Mouse (Mus musculus): ENCODE measurements around the gene Caln1. TPM values are rescaled to one million over a fixed set of nuclear protein-coding genes. Genes with fewer than 3 reads are reported as not detected.

Caln1 gene
- polyA plus RNA-seq, 1 experiment from 2014 or later, result not detected

DNA sequence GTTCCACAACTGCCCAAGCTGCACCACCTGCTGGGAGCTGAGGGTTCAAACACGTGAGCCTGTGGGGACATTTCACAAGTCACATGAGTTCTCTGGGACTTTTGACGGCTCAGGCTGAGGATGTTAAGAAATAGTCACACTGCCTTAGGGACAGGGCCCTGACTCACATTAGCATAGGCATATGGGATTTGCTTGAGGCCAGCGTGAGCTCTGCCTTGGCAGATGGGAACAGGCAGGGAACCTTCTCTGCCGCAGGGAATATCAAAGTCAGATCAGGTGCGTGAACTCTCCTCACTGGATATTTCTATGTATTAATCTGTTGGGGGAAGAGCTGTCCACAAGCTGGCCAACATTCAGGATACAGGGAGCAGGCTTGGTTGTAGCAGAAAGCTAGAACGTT, 1.0 kb upstream of the Caln1 start:
- Histone ChIP-seq H3K36me3 (ENCODE audit: control insufficient read depth, insufficient read depth, low read length) (no peaks in the 10 kb centered on the region), H3K27ac (ENCODE audit: low read depth) (no peak overlapping the region), H3K27me3 (replicated peaks; ENCODE audit: control insufficient read depth, insufficient read depth, low read length) (no peaks in the 10 kb centered on the region), H3K9me3 (ENCODE audit: control insufficient read depth, low read length) (no peaks in the 10 kb centered on the region), H3K4me2 (ENCODE audit: low read length) (no peak overlapping the region), H3K4me3 (ENCODE audit: low read depth, low read length) (no peak overlapping the region), H3K9ac (ENCODE audit: low read length) (no peak overlapping the region), H3K4me1 (replicated peaks; ENCODE audit: control insufficient read depth, insufficient read depth, low read length) (no peaks in the 10 kb centered on the region)
- 81% methylated on average over 6 of the region's 6 CpGs for WGBS
- no peak for DNase-seq (ENCODE audit: low spot score)
- ATAC-seq (replicated peaks; ENCODE audit: low FRiP score, low TSS enrichment, low read depth), result no peak

DNA sequence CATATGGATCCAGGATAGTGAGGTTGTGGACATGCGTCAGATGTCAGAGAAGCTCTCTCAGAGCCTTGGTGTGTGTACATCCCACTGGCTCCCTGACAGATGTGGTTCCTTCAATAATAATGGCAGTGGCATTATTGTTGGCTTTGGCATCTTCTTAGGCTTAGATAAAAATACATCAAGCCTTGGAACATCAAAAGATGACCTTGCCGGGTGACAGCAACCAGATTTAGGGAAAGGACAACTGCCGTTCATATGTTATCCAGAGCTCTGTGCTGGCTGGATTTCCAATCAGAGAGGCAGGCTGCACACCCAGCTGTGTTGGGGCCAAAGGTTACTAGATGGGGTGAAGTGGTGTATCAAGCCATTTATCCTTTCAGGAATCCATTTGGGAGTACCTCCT, 6.2 kb downstream of the Caln1 start:
- no peak overlapping the region for H3K4me3 ChIP-seq (ENCODE audit: low read depth, low read length)
- H3K4me1 ChIP-seq (replicated peaks; ENCODE audit: control insufficient read depth, insufficient read depth, low read length), result no peaks in the 10 kb centered on the region
- H3K36me3 ChIP-seq (ENCODE audit: control insufficient read depth, insufficient read depth, low read length), result no peaks in the 10 kb centered on the region
- DNase-seq (ENCODE audit: low spot score) (no peak), ATAC-seq (replicated peaks; ENCODE audit: low FRiP score, low TSS enrichment, low read depth) (no peak)
- H3K9me3 ChIP-seq (ENCODE audit: control insufficient read depth, low read length), result no peaks in the 10 kb centered on the region
- no peaks in the 10 kb centered on the region for H3K27me3 ChIP-seq (replicated peaks; ENCODE audit: control insufficient read depth, insufficient read depth, low read length)
- H3K4me2 ChIP-seq (ENCODE audit: low read length), result no peak overlapping the region
- 86% methylated on average over 3 of the region's 3 CpGs for WGBS
- H3K9ac ChIP-seq (ENCODE audit: low read length), result no peak overlapping the region
- no peak overlapping the region for H3K27ac ChIP-seq (ENCODE audit: low read depth)

DNA sequence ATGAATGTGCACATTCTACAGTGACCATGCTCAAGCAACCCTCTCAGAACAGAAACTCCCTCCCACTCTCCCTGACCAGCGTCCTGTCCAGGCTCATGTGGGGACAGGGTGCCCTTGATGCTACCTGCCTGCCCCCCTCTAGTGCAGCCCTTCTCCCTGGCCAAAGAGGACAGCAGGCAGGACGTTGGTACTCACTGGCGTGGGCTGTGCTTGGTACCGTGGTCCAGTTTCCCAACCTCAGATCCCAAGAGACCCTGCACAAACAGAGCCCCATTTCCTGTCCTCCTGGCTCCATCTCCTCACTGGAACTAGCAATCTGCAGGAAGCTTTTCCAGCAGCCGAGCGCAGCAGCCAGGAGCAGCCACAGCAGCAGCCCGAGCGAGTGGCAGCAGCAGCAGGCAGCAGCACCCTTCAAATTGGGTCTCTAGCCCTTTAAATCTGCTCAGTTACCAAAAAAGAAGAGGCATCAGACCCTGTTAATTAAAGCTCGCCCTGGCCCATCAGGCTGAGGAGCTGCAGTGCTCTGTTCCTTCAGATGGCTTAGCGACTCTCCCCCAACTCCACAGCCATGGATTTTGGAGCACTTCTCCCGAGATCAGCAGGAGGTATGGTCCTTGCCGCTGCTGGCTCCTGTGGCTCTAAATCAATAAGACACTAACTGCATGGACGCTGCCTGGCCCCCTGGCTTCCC, 15.1 kb downstream of the Caln1 start, which contains the start of gene A330070K13Rik:
Gene A330070K13Rik (minus strand): TSS at position 410 of the 691 bp plus-strand sequence.
- Histone ChIP-seq H3K36me3 (ENCODE audit: control insufficient read depth, insufficient read depth, low read length) (no peaks in the 10 kb centered on the region), H3K27me3 (replicated peaks; ENCODE audit: control insufficient read depth, insufficient read depth, low read length) (no peaks in the 10 kb centered on the region), H3K9ac (ENCODE audit: low read length) (no peak within 1 kb of the TSS), H3K27ac (ENCODE audit: low read depth) (no peak within 1 kb of the TSS), H3K4me2 (ENCODE audit: low read length) (peak within 1 kb of the TSS; percentile 25; the same call in 1 of the 2 replicates), H3K9me3 (ENCODE audit: control insufficient read depth, low read length) (no peaks in the 10 kb centered on the region), H3K4me3 (ENCODE audit: low read depth, low read length) (no peak within 1 kb of the TSS), H3K4me1 (replicated peaks; ENCODE audit: control insufficient read depth, insufficient read depth, low read length) (no peaks in the 10 kb centered on the region; the same call in 1 of the 2 replicates)
- no peak for DNase-seq (ENCODE audit: low spot score)
- 12% methylated on average over 13 of the region's 13 CpGs for WGBS
- ATAC-seq (replicated peaks; ENCODE audit: low FRiP score, low TSS enrichment, low read depth), result no peak

DNA sequence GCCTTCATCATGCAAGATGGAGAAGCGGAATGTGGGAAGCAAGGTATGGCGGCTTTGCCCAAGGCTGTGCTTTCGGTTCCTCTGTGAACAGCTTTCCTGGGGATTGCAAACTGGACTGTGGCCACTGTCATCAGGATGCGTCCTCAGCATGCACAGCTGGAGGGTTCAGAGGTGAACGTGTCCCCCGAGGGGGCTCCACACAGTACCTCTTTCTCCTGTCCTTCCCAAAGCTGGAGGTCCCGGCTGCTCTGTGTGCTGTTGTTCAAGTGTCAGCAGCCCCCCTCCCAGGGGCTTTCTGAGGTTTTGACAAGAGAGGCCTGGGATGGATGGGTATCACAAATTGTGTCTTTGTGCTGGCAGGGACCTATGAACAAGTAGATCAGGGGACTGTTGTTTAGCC, 17.2 kb downstream of the Caln1 start:
- ATAC-seq (replicated peaks; ENCODE audit: low FRiP score, low TSS enrichment, low read depth), result no peak
- Histone ChIP-seq H3K27me3 (replicated peaks; ENCODE audit: control insufficient read depth, insufficient read depth, low read length) (no peaks in the 10 kb centered on the region), H3K4me1 (replicated peaks; ENCODE audit: control insufficient read depth, insufficient read depth, low read length) (no peaks in the 10 kb centered on the region; the same call in 1 of the 2 replicates), H3K36me3 (ENCODE audit: control insufficient read depth, insufficient read depth, low read length) (no peaks in the 10 kb centered on the region), H3K4me3 (ENCODE audit: low read depth, low read length) (no peak overlapping the region), H3K4me2 (ENCODE audit: low read length) (no peak overlapping the region), H3K27ac (ENCODE audit: low read depth) (no peak overlapping the region), H3K9me3 (ENCODE audit: control insufficient read depth, low read length) (no peaks in the 10 kb centered on the region), H3K9ac (ENCODE audit: low read length) (no peak overlapping the region)
- WGBS, result 71% methylated on average over 7 of the region's 7 CpGs
- DNase-seq (ENCODE audit: low spot score), result no peak

DNA sequence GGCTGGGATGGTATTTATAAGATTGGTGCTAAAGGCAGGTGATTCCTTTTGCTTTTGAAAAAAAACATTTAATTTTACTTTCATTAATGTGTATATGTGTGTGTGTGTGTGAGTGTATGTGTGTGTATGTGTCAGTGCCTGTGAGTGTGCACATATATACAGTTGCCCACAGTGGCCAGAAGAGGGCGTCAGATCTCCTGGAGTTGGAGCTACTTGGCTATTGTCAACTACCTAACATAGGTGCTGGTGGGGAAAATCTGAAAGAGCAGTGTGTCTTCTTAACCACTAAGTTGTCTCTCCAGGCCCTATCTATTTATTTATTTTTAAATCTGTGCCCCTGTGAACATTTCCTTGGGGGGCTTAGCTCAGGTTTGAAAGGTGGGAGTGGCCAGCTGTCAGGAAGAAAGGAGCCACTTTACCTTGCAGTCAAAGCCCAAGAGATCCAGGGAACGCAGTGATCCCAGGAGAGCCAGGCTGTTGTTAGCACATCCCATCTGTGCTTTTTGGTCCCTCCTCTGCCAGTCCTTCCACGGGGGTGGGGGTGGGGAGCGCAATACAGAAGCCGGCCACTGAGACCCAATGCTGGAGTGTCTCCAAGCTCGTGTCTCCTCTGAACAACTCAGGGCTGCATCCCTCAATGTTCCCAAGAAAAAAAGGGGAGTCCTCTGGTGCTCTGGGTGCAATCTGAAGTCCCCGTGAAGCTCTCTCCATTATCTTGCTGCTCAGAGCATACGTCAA, 24.5 kb downstream of the Caln1 start:
- ATAC-seq (replicated peaks; ENCODE audit: low FRiP score, low TSS enrichment, low read depth) (no peak), DNase-seq (ENCODE audit: low spot score) (no peak)
- no peak overlapping the region for H3K27ac ChIP-seq (ENCODE audit: low read depth)
- WGBS, result 52% methylated on average over 8 of the region's 8 CpGs
- H3K4me3 ChIP-seq (ENCODE audit: low read depth, low read length), result no peak overlapping the region
- no peak overlapping the region for H3K9ac ChIP-seq (ENCODE audit: low read length)
- no peaks in the 10 kb centered on the region for H3K4me1 ChIP-seq (replicated peaks; ENCODE audit: control insufficient read depth, insufficient read depth, low read length)
- no peaks in the 10 kb centered on the region for H3K27me3 ChIP-seq (replicated peaks; ENCODE audit: control insufficient read depth, insufficient read depth, low read length)
- no peak overlapping the region for H3K4me2 ChIP-seq (ENCODE audit: low read length)
- H3K9me3 ChIP-seq (ENCODE audit: control insufficient read depth, low read length), result no peaks in the 10 kb centered on the region
- no peaks in the 10 kb centered on the region for H3K36me3 ChIP-seq (ENCODE audit: control insufficient read depth, insufficient read depth, low read length)

DNA sequence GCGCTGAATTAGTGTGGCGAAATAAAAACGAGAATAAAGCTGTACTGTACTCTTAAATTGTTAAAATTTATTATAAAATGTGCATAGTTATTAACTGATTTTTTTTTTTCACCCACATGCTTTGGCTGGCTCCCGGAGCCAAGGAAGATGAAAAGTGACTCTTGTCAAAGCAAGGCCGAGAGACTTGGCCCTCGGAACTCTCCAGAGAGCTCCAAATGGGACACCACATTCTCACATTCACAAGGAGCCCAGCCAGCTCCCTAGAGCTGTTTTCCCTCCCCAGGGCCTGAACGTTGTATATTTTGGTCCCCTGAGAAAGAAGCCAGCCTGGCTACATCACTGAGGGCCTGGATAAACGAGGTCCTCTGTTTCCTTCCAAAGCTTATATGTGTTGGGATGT, 25.1 kb downstream of the Caln1 start:
- Histone ChIP-seq H3K27ac (ENCODE audit: low read depth) (no peak overlapping the region), H3K27me3 (replicated peaks; ENCODE audit: control insufficient read depth, insufficient read depth, low read length) (no peaks in the 10 kb centered on the region), H3K4me2 (ENCODE audit: low read length) (no peak overlapping the region), H3K4me3 (ENCODE audit: low read depth, low read length) (no peak overlapping the region), H3K9ac (ENCODE audit: low read length) (no peak overlapping the region), H3K36me3 (ENCODE audit: control insufficient read depth, insufficient read depth, low read length) (no peaks in the 10 kb centered on the region), H3K9me3 (ENCODE audit: control insufficient read depth, low read length) (no peaks in the 10 kb centered on the region), H3K4me1 (replicated peaks; ENCODE audit: control insufficient read depth, insufficient read depth, low read length) (no peaks in the 10 kb centered on the region)
- WGBS, result 71% methylated on average over 8 of the region's 8 CpGs
- ATAC-seq (replicated peaks; ENCODE audit: low FRiP score, low TSS enrichment, low read depth) (no peak), DNase-seq (ENCODE audit: low spot score) (no peak)

DNA sequence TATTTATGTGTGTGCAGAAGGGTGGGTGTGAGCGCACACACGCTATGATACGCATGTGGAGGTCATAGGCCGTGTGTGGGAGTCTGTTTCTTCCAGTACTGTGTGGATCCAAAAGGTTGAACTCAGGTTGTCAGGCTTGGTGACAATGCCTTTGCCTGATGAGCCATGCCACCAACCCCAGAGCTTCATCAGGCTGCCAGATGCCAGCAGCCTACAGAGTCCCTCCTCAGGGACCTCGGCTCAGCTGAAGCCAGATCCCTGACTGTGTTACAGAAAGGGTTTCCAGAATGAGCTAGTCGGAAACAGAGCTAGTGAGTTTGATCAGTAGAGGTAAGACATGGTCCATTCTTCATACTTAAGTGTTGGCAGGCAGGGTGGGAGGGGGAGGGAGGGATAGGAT, 25.9 kb downstream of the Caln1 start:
- DNase-seq (ENCODE audit: low spot score), result no peak
- no peak overlapping the region for H3K27ac ChIP-seq (ENCODE audit: low read depth)
- H3K9me3 ChIP-seq (ENCODE audit: control insufficient read depth, low read length), result no peaks in the 10 kb centered on the region
- H3K27me3 ChIP-seq (replicated peaks; ENCODE audit: control insufficient read depth, insufficient read depth, low read length), result no peaks in the 10 kb centered on the region
- WGBS, result 59% methylated on average over 6 of the region's 6 CpGs
- H3K4me2 ChIP-seq (ENCODE audit: low read length), result no peak overlapping the region
- no peak for ATAC-seq (replicated peaks; ENCODE audit: low FRiP score, low TSS enrichment, low read depth)
- H3K4me1 ChIP-seq (replicated peaks; ENCODE audit: control insufficient read depth, insufficient read depth, low read length), result no peaks in the 10 kb centered on the region
- H3K9ac ChIP-seq (ENCODE audit: low read length), result no peak overlapping the region
- H3K36me3 ChIP-seq (ENCODE audit: control insufficient read depth, insufficient read depth, low read length), result no peaks in the 10 kb centered on the region
- no peak overlapping the region for H3K4me3 ChIP-seq (ENCODE audit: low read depth, low read length)

DNA sequence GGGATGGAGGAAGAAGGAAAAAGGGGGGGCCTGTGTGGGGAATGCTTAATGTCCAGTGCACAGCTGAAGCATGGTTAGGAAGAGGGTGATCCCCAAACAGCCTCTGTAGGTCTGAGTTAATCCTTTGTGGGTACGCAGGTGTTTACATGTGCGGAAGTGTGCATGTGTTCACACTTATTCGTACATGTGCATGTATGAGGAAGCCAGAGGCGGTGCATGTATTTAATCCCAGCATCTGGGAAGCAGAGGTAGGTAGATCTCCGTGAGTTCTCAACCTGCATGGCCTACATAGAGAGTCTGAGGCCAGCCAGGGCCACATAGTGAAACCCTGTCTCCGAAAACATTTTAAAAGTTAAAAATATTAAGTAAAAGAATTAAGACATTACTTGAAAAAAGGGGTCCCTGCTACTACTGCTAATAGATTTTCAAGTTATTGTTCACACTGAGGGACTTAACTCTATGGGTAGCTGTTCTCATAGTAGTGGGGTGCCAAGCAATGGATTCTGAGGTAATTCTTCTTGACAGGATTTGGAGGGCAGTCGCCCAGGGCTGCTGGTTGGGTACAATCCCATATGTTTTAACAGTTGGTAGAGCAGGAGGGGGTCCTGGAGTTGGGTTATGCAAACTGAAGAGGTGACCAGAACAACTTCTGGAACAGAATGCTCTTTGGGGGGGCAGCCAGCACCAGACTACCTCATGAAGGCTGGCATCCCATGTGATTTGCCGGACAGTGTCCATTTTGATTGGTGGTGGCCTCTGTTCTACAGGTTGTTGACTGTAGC, 31.1 kb downstream of the Caln1 start:
- ATAC-seq (replicated peaks; ENCODE audit: low FRiP score, low TSS enrichment, low read depth) (no peak), DNase-seq (ENCODE audit: low spot score) (no peak)
- Histone ChIP-seq H3K27ac (ENCODE audit: low read depth) (no peak overlapping the region), H3K4me1 (replicated peaks; ENCODE audit: control insufficient read depth, insufficient read depth, low read length) (no peaks in the 10 kb centered on the region), H3K36me3 (ENCODE audit: control insufficient read depth, insufficient read depth, low read length) (no peaks in the 10 kb centered on the region), H3K4me2 (ENCODE audit: low read length) (no peak overlapping the region), H3K27me3 (replicated peaks; ENCODE audit: control insufficient read depth, insufficient read depth, low read length) (no peaks in the 10 kb centered on the region), H3K4me3 (ENCODE audit: low read depth, low read length) (no peak overlapping the region), H3K9ac (ENCODE audit: low read length) (no peak overlapping the region), H3K9me3 (ENCODE audit: control insufficient read depth, low read length) (no peaks in the 10 kb centered on the region)
- WGBS, result 85% methylated on average over 8 of the region's 8 CpGs
